Mouse (Mus musculus) heart, adult 2 months (tissue): ENCODE measurements around the gene Vps45. TPM values are rescaled to one million over a fixed set of nuclear protein-coding genes. Genes with fewer than 3 reads are reported as not detected.
A peak's percentile ranks its signal among the peaks of the same experiment; 100 is the strongest.

Experiments used
- DNase-seq, 2 experiments: peaks; one replicate each; pipeline ENCODE4 v3.0.0; 2021
- H3K27ac ChIP-seq: fragments of 200-600 bp; 2 replicates; pipeline ENCODE4 v1.8.1; 2022
- H3K27me3 ChIP-seq: fragments of 200-500 bp; 2 replicates; pipeline ENCODE4 v1.6.1; 2012; ENCODE audit warnings: mild to moderate bottlenecking, low read length, inconsistent platforms, mixed read lengths; ENCODE audit not compliant: control insufficient read depth, insufficient read depth
- H3K36me3 ChIP-seq: fragments of 200-500 bp; 2 replicates; pipeline ENCODE4 v1.6.1; 2012; ENCODE audit warnings: low read length, inconsistent platforms; ENCODE audit not compliant: control insufficient read depth, insufficient read depth
- H3K4me1 ChIP-seq: fragments of 200-500 bp; 2 replicates; pipeline ENCODE4 v1.6.1; 2011; ENCODE audit warnings: low read length; ENCODE audit not compliant: control insufficient read depth, insufficient read depth
- H3K4me3 ChIP-seq: fragments of 200-600 bp; 2 replicates; pipeline ENCODE4 v1.8.1; 2022
- H3K79me2 ChIP-seq: fragments of 200-500 bp; replicated peaks from 2 replicates; pipeline ENCODE4 v1.6.1; 2012; ENCODE audit warnings: mild to moderate bottlenecking, inconsistent platforms, low read length, moderate library complexity, mixed read lengths; ENCODE audit not compliant: control insufficient read depth, insufficient read depth
- H3K9ac ChIP-seq: fragments of 200-500 bp; 2 replicates; pipeline ENCODE4 v1.6.1; 2012; ENCODE audit warnings: low read depth, mild to moderate bottlenecking, control low read depth, inconsistent platforms, low read length, mixed read lengths
- CTCF ChIP-seq: fragments of 200-600 bp; IDR thresholded peaks from 2 replicates; pipeline ENCODE4 v1.8.1; 2022; ENCODE audit warnings: antibody characterized with exemption, mild to moderate bottlenecking, moderate library complexity
- EP300 ChIP-seq: fragments of 200-500 bp; IDR thresholded peaks from 2 replicates; pipeline ENCODE4 v1.6.1; 2011; ENCODE audit warnings: low read depth, low read length, control low read depth; ENCODE audit not compliant: insufficient read depth
- POLR2A ChIP-seq: fragments of 200-500 bp; IDR thresholded peaks from 2 replicates; pipeline ENCODE4 v1.6.1; 2011; ENCODE audit warnings: mild to moderate bottlenecking, low read depth, low read length, control low read depth; ENCODE audit not compliant: insufficient read depth
- WGBS: fragments of 180-500 bp; shearing (Covaris S2); methylation state at CpG from one replicate; pipeline ENCODE4 v1.1.7; 2018; 5-methylcytosine and 5-hydroxymethylcytosine counted together
- intact Hi-C: fragments of 180-260 bp; cut with DNase I; formaldehyde crosslinking; loops from one replicate; pipeline ENCODE4 v1.15.1; 2025
- polyA plus RNA-seq: library from polyadenylated mRNA; depleted of rRNA; stranded (reverse); fragments of >200 nt; gene quantifications from 2 replicates; pipeline ENCODE4 v1.2.3, GENCODE M21; 2012
- total RNA-seq, 2 experiments: library from RNA; stranded (reverse); gene quantifications; 2 replicates each; pipeline ENCODE4 v1.2.3; 2021

The Vps45 gene
- total and polyA plus RNA-seq, 3 experiments, result 4.3 to 24.5 (median 23.0) TPM

DNA sequence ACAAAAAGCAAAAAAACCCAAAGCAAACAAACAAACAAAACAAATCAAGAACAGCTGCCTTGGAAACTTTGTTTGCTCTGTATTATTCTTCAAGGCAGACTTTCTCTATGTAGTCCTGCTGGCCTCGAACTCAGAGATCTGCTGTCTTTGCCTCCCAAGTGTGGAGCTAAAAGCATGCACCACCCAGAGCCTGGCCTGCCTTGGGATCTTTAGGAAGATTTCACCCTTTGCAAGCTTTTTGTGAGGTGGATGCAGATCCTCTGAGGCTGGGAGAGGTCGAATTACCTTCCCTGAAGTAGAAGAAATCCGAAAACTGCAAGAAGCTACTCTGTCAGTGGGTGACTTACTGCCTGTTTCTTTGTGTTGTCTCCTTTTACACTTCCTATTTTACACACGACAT lies 6.9 kb upstream of the Vps45 start:
- Histone ChIP-seq H3K36me3 (no peaks in the 10 kb centered on the region), H3K4me1 (peaks cover 3% of the 10 kb centered on the region; the same call in 1 of the 2 replicates), H3K27me3 (no peaks in the 10 kb centered on the region), H3K79me2 (no peaks in the 10 kb centered on the region), H3K27ac (peak overlapping the region; percentile 70), H3K4me3 (no peak overlapping the region), H3K9ac (no peak overlapping the region)
- TF ChIP-seq EP300 (no peak), POLR2A (no peak), CTCF (no peak)
- no peak for DNase-seq
- 40% methylated on average over 4 of the region's 4 CpGs for WGBS
- intact Hi-C loops, result loop anchor here (5.0 kb wide), 2 partner anchors 152 to 167 kb away; partner anchors contain the start of genes Bola1 and Hist2h2ab

DNA sequence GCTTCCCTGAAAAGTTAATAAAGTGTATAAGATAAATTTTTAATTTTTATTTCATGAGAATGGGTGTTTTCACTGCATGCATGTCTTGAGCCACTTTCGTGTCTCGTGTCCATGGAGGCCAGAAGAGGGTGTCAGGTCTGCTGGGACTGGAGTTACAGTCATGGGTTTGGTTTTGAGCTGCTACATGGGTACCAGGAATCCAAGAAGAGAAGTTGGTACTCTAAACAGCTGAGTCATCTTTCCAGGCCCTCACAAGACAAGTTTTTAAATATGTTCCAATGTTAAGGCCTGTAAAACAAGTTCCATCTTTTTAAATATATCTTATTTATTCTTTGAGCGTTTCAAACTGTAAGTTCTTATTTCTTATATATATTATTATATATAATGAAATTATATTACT lies 6.0 kb upstream of the Vps45 start:
- Histone ChIP-seq H3K27me3 (no peaks in the 10 kb centered on the region), H3K27ac (no peak overlapping the region), H3K4me1 (peaks cover 3% of the 10 kb centered on the region; the same call in 1 of the 2 replicates), H3K36me3 (no peaks in the 10 kb centered on the region), H3K79me2 (no peaks in the 10 kb centered on the region), H3K4me3 (no peak overlapping the region), H3K9ac (no peak overlapping the region)
- WGBS, result 84% methylated on average over 3 of the region's 3 CpGs
- intact Hi-C loops, result no loop called here
- TF ChIP-seq POLR2A (no peak), CTCF (no peak), EP300 (no peak)
- no peak for DNase-seq

DNA sequence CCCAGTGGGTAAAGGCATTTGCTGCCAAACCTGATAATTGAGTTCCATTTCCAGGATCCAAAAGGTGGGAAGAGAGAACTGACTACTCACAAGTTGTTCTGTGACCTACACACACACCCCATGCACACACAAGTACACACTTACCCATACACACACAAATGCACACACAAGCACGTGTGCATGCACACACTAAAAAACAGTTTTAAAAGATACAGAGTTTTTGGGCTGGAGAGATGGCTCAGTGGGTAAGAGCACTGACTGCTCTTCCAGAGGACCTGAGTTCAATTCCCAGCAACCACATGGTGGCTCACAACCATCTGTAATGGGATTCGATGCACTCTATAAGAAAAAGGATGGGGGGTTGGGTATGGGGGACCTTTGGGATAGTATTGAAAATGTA lies 5.0 kb upstream of the Vps45 start:
- H3K4me1 ChIP-seq, result peaks cover 3% of the 10 kb centered on the region; the same call in 1 of the 2 replicates
- no peak for DNase-seq
- H3K4me3 ChIP-seq, result no peak overlapping the region
- intact Hi-C loops, result no loop called here
- TF ChIP-seq CTCF (no peak), EP300 (no peak), POLR2A (no peak)
- H3K36me3 ChIP-seq, result 0 out of 2 replicates have a peak, but pooled peaks cover 2% of the 10 kb centered on the region
- no peaks in the 10 kb centered on the region for H3K27me3 ChIP-seq
- no peaks in the 10 kb centered on the region for H3K79me2 ChIP-seq
- no peak overlapping the region for H3K9ac ChIP-seq
- 68% methylated on average over 2 of the region's 2 CpGs for WGBS
- no peak overlapping the region for H3K27ac ChIP-seq

DNA sequence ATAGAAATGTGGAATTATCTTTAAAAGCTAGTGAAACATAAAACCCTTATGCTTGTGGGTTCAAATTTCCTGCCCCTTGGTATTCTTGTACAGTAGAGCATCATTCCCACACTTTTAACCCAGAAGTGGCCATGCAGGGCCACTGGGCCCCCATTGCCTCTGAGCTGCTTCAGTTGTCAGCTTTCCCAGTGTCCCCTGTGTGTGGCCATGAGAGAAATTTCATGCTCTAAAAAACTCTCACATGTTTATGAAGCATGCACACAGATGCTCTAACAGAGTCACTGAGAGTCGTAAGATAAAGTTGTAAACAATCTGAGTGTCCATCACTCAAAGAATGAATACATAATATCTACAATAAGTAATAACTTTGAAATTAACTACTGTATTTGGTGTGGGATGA lies 1.9 kb upstream of the Vps45 start:
- intact Hi-C loops, result no loop called here
- Histone ChIP-seq H3K27me3 (no peaks in the 10 kb centered on the region), H3K4me3 (no peak overlapping the region), H3K4me1 (no peaks in the 10 kb centered on the region), H3K79me2 (no peaks in the 10 kb centered on the region), H3K9ac (no peak overlapping the region), H3K27ac (no peak overlapping the region), H3K36me3 (0 out of 2 replicates have a peak, but pooled peaks cover 2% of the 10 kb centered on the region)
- no peak for DNase-seq
- WGBS, result 78% methylated on average over 1 of the region's 1 CpGs
- no peak for TF ChIP-seq CTCF
- TF ChIP-seq EP300, result no peak
- TF ChIP-seq POLR2A, result no peak

DNA sequence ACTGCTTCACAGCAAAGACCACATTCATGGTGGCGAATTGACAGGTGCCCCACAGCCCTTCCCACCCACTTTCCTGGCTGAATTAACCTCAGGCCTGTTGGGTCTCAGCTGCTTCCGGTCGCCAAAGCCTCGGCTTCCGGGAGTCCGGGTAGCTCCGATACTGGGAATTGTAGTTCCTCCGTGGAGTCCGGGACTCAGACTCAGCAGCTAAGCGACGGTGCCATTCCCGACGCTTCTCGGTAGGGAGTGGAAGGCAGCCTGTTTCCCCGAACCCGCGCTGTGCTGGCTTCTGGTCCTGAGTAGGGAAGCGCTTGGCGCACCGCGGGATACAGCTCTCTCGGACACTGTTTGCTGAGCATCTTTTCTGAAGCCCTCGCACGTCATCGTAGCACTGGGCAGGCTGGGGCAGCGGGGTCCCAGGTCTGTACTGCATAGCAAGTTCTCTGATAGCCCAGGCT lies 490 bp downstream of the Vps45 start:
- peak; percentile 88 to 89 for DNase-seq
- Histone ChIP-seq H3K27ac (peak overlapping the region; percentile 66), H3K4me3 (peak overlapping the region; percentile 70), H3K79me2 (no peaks in the 10 kb centered on the region), H3K4me1 (no peaks in the 10 kb centered on the region), H3K36me3 (0 out of 2 replicates have a peak, but pooled peaks cover 2% of the 10 kb centered on the region), H3K9ac (peak overlapping the region; percentile 81), H3K27me3 (no peaks in the 10 kb centered on the region)
- WGBS, result under 1% methylated on average over 26 of the region's 26 CpGs
- TF ChIP-seq EP300 (0 out of 2 replicates have a peak, but pooled peaks have one; percentile 16), POLR2A (peak; percentile 64; the same call in 1 of the 2 replicates), CTCF (no peak)
- intact Hi-C loops, result loop anchor here (2.0 kb wide), 1 partner anchor 47 kb away; the partner anchor contains the start of gene Otud7b

DNA sequence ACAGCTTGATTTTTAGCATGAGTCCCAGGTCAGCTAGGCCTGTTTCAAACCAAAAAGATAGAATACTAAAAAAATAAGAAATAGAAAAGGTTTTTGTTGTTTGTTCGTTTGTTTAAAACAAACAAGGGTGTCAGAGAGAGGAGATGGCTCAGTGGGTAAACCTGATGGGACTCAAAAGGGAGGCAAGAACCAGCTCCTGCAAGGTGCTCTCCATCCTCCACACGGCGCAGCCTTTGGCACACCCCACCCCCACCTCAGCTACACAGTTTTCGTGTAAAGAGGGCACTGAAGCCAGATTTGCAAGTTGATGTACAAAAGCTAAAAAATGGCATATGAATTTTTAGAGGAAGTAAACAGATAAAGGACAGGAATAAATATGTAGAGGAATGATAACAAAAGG lies 2.2 kb downstream of the Vps45 start:
- no peak for TF ChIP-seq EP300
- no peak for TF ChIP-seq POLR2A
- no peak for TF ChIP-seq CTCF
- 75% methylated on average over 4 of the region's 4 CpGs for WGBS
- intact Hi-C loops, result no loop called here

More for the DNA sequence above, 2.2 kb downstream of the Vps45 start:
- H3K36me3 ChIP-seq, result 0 out of 2 replicates have a peak, but pooled peaks cover 2% of the 10 kb centered on the region
- no peaks in the 10 kb centered on the region for H3K79me2 ChIP-seq
- DNase-seq, result no peak
- H3K27me3 ChIP-seq, result no peaks in the 10 kb centered on the region
- no peak overlapping the region for H3K4me3 ChIP-seq
- H3K27ac ChIP-seq, result no peak overlapping the region
- H3K4me1 ChIP-seq, result peaks cover 2% of the 10 kb centered on the region
- no peak overlapping the region for H3K9ac ChIP-seq
